In genomic region chr10:58377592-58378197, GRCm38 (mm10) we compare ENCODE assay signal across 8 mouse cellular contexts. TPM values are rescaled to one million over a fixed set of nuclear protein-coding genes. Genes with fewer than 3 reads are reported as not detected.
DNase-seq lines count a peak whose midpoint lies in the region; ATAC-seq lines count a peak whose summit lies in the region.

No protein-coding gene starts in this region.

- DNase-seq in gastrocnemius, postnatal 14 days, result peak; percentile 30
- DNase-seq in gastrocnemius, postnatal 4 days (ENCODE audit: low spot score in 2 of 2), result no peak
- DNase-seq in 3134 (ENCODE audit: extremely low read depth, insufficient read length, low spot score) (peak; percentile 36), R1 (ENCODE audit: low read depth, low spot score) (peak; percentile 62)
- DNase-seq in liver, embryonic 13.5 days, result no peak
- peak; percentile 31 for DNase-seq in retina, postnatal 7 days (ENCODE audit: low read depth, low spot score)
- DNase-seq in layer of hippocampus, adult 8-10 months (ENCODE audit: low spot score in 2 of 2), result no peak

- no peak overlapping the region for H3K4me2 ChIP-seq in forebrain, embryonic 13.5 days
- H3K4me2 ChIP-seq in liver, embryonic 13.5 days, result no peak overlapping the region

- no peak overlapping the region for H3K4me3 ChIP-seq in forebrain, embryonic 13.5 days
- no peak overlapping the region for H3K4me3 ChIP-seq in liver, embryonic 13.5 days (replicated peaks)

- ATAC-seq in forebrain, embryonic 13.5 days, result peak; percentile 70; the same call in 1 of the 2 replicates
- no peak for ATAC-seq in liver, embryonic 13.5 days (ENCODE audit: low read depth)

- peaks cover 10% of the 10 kb centered on the region for H3K4me1 ChIP-seq in forebrain, embryonic 13.5 days
- peaks cover 78% of the 10 kb centered on the region for H3K4me1 ChIP-seq in liver, embryonic 13.5 days (replicated peaks)

- 37% methylated on average over 4 of the region's 4 CpGs for WGBS in forebrain, embryonic 13.5 days
- WGBS in liver, embryonic 13.5 days (ENCODE audit: insufficient replicate concordance), result 30% methylated on average over 4 of the region's 4 CpGs

- no peak overlapping the region for H3K27ac ChIP-seq in forebrain, embryonic 13.5 days
- peak overlapping the region; percentile 41; the same call in 1 of the 2 replicates for H3K27ac ChIP-seq in liver, embryonic 13.5 days

- no peaks in the 10 kb centered on the region for H3K36me3 ChIP-seq in forebrain, embryonic 13.5 days (ENCODE audit: poor library complexity, severe bottlenecking)
- H3K36me3 ChIP-seq in liver, embryonic 13.5 days, result 0 out of 2 replicates have a peak, but pooled peaks cover 4% of the 10 kb centered on the region

- no peaks in the 10 kb centered on the region for H3K27me3 ChIP-seq in forebrain, embryonic 13.5 days
- H3K27me3 ChIP-seq in liver, embryonic 13.5 days, result no peaks in the 10 kb centered on the region

- H3K9me3 ChIP-seq in forebrain, embryonic 13.5 days (replicated peaks), result no peaks in the 10 kb centered on the region
- no peaks in the 10 kb centered on the region for H3K9me3 ChIP-seq in liver, embryonic 13.5 days (replicated peaks)

- no peak overlapping the region for H3K9ac ChIP-seq in forebrain, embryonic 13.5 days
- H3K9ac ChIP-seq in liver, embryonic 13.5 days, result no peak overlapping the region

- intact Hi-C loops in gastrocnemius, postnatal 14 days (cut with DNase I; ENCODE audit: low total_unique reads), result no loop called here

RNA-seq across cellular contexts. Expression of gene Lims1, which starts 54.4 kb away (rescaled TPM):
- 10 to 100 TPM; 48.4 to 70.7 TPM for total RNA-seq in gastrocnemius, postnatal 14 days (2021)
- total RNA-seq in gastrocnemius, postnatal 4 days (2021), result 100 to 1,000 TPM; 108 to 135 TPM
- polyA plus RNA-seq in forebrain, embryonic 13.5 days (2015; fragmentation: Nextera tagmentation; extraction: Ambion mirVana), result 82.4 and 83.0 TPM in 2 replicates
- 107 and 118 TPM in 2 replicates for polyA plus RNA-seq in liver, embryonic 13.5 days (2015; fragmentation: Nextera tagmentation; extraction: Ambion mirVana)
- 10 to 100 TPM; 17.4 to 29.1 (median 23.0) TPM for total RNA-seq in layer of hippocampus, adult 8-10 months (2022)

Comparison
In these comparisons a context has a peak if more than half of its experiments do, and no peak if none do; other contexts are left out.
1. DNase-seq: peak in gastrocnemius, postnatal 14 days (single experiment), 3134 (single experiment), R1 (single experiment) and retina, postnatal 7 days (single experiment); none in gastrocnemius, postnatal 4 days (0 of 2), liver, embryonic 13.5 days (single experiment) and layer of hippocampus, adult 8-10 months (0 of 2).